Mouse (Mus musculus): ENCODE data around the gene Rps6ka1. TPM values are rescaled to one million over a fixed set of nuclear protein-coding genes. Genes with fewer than 3 reads are reported as not detected.

Rps6ka1 gene
- polyA plus RNA-seq, 1 experiment = 1.7 TPM

- no peaks in the 10 kb centered on the region for H3K79me2 ChIP-seq (ENCODE audit: control insufficient read depth, insufficient read depth)
- TF ChIP-seq TCF12 (IDR thresholded peaks at IDR 0.05; ENCODE audit: insufficient read depth, poor library complexity, severe bottlenecking) (no peak), POLR2AphosphoS2 (IDR thresholded peaks at IDR 0.05; ENCODE audit: insufficient read length, low read depth) (no peak), POLR2A (IDR thresholded peaks at IDR 0.05; ENCODE audit: insufficient read length, low read depth) (no peak), MAX (IDR thresholded peaks at IDR 0.05; ENCODE audit: low read depth) (no peak), USF1 (IDR thresholded peaks at IDR 0.05; ENCODE audit: low read depth) (no peak), MYOD1 (IDR thresholded peaks at IDR 0.05; ENCODE audit: control insufficient read depth in 1 of 3, insufficient read length in 2 of 3, low read depth in 2 of 3) (no peak), REST (IDR thresholded peaks at IDR 0.05; ENCODE audit: insufficient read depth, insufficient read length) (no peak), TCF3 (IDR thresholded peaks at IDR 0.05; ENCODE audit: insufficient read length, low read depth) (no peak), E2F4 (IDR thresholded peaks at IDR 0.05; ENCODE audit: insufficient read depth) (no peak), CEBPB (IDR thresholded peaks at IDR 0.05; ENCODE audit: insufficient read depth, poor library complexity, severe bottlenecking) (no peak), SRF (IDR thresholded peaks at IDR 0.05; ENCODE audit: control insufficient read depth, insufficient read length, low read depth) (no peak)
- H3K4me3 ChIP-seq = no peak overlapping the region
- H3K27me3 ChIP-seq (ENCODE audit: control insufficient read depth, insufficient read depth, insufficient read length) = no peaks in the 10 kb centered on the region
- H3K4me2 ChIP-seq (ENCODE audit: low read depth) = no peak overlapping the region
- no peaks in the 10 kb centered on the region for H3K36me3 ChIP-seq (ENCODE audit: control insufficient read depth, insufficient read depth)
- no peak overlapping the region for H3ac ChIP-seq (ENCODE audit: control insufficient read depth, insufficient read length)
Measured at GRCm38 (mm10) chr4:133836575-133836974, 51.0 kb downstream of the Rps6ka1 start.

DNA sequence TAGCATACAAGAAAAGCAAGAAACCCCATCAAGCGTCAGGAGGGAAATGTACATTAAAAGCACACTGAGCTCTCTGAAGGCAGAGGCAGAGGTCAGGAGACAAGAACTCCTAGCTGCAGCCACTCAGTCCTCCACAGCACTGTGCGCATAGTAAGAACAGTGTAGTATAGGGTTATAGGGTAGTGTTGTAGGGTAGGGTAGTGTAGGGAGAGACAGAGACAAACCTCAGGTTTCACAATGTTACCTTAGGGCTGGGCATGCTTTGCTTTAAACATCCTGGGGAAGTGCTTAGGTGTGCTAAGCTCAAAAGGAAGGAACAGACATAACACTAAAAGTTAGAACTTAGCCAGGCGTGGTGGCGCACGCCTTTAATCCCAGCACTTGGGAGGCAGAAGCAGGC is 52.4 kb downstream of the Rps6ka1 start:
- H3K79me2 ChIP-seq (ENCODE audit: control insufficient read depth, insufficient read depth) = no peaks in the 10 kb centered on the region
- no peak overlapping the region for H3ac ChIP-seq (ENCODE audit: control insufficient read depth, insufficient read length)
- no peaks in the 10 kb centered on the region for H3K36me3 ChIP-seq (ENCODE audit: control insufficient read depth, insufficient read depth)
- H3K4me2 ChIP-seq (ENCODE audit: low read depth) = no peak overlapping the region
- H3K27me3 ChIP-seq (ENCODE audit: control insufficient read depth, insufficient read depth, insufficient read length) = no peaks in the 10 kb centered on the region
- H3K4me3 ChIP-seq = no peak overlapping the region
- TF ChIP-seq SRF (IDR thresholded peaks at IDR 0.05; ENCODE audit: control insufficient read depth, insufficient read length, low read depth) (no peak), POLR2A (IDR thresholded peaks at IDR 0.05; ENCODE audit: insufficient read length, low read depth) (no peak), MYOD1 (IDR thresholded peaks at IDR 0.05; ENCODE audit: control insufficient read depth in 1 of 3, insufficient read length in 2 of 3, low read depth in 2 of 3) (no peak), CEBPB (IDR thresholded peaks at IDR 0.05; ENCODE audit: insufficient read depth, poor library complexity, severe bottlenecking) (no peak)

DNA sequence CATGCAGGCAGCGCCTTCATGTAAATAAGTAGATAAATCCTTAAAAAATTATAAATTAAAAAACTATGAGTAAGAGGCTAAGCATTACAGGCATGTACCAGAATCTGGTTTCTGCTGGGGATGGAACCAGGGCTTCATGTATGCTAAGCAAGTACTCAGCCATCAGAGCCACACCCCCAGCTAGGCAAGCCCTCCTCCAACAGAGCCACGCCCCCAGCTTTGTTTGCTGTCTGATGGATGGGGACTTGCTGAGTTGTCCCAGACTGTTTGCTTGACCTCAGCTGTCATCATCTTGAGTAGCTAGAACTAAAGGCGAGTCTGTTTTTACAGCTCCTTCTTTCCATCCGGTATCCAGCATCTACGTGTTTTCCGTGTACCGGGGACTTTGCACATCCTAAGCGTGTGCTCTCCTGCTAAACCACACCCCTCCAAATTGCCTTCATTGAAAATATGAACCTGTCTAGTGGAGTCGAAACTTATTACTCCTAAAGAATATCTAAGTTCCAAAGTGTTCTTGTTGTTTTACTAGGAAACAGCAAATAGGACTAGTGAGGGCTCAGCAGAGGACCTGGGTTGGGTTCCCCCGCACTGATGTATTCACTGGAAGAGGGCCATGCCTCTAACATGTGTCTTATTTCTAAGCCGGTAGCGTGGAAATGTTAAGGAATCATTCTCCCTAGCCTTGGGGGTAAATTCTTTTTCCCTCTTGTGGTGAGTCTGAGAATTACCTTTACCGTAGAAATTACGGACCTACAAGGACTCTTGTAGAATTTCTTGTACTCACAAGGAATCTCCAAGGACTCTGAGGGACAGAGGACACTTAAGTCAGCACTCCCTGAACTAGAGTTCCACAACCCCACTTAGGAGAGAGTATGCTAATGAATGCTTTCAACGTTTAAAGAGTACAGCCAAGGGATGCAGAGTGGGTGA is 54.4 kb downstream of the Rps6ka1 start:
- TF ChIP-seq POLR2AphosphoS2 (IDR thresholded peaks at IDR 0.05; ENCODE audit: insufficient read length, low read depth) = no peak
- no peak for TF ChIP-seq MYOG (IDR thresholded peaks at IDR 0.05; ENCODE audit: control insufficient read depth in 1 of 3, insufficient read depth in 1 of 3, insufficient read length in 2 of 3, low read depth in 2 of 3)
- TF ChIP-seq TCF12 (IDR thresholded peaks at IDR 0.05; ENCODE audit: insufficient read depth, poor library complexity, severe bottlenecking) = no peak
- H3ac ChIP-seq (ENCODE audit: control insufficient read depth, insufficient read length) = no peak overlapping the region
- H3K4me2 ChIP-seq (ENCODE audit: low read depth) = no peak overlapping the region
- no peaks in the 10 kb centered on the region for H3K27me3 ChIP-seq (ENCODE audit: control insufficient read depth, insufficient read depth, insufficient read length)
- H3K4me3 ChIP-seq = no peak overlapping the region
- H3K36me3 ChIP-seq (ENCODE audit: control insufficient read depth, insufficient read depth) = no peaks in the 10 kb centered on the region
- no peaks in the 10 kb centered on the region for H3K79me2 ChIP-seq (ENCODE audit: control insufficient read depth, insufficient read depth)

- Histone ChIP-seq H3K4me2 (ENCODE audit: low read depth) (no peak overlapping the region), H3ac (ENCODE audit: control insufficient read depth, insufficient read length) (no peak overlapping the region), H3K4me3 (no peak overlapping the region), H3K36me3 (ENCODE audit: control insufficient read depth, insufficient read depth) (no peaks in the 10 kb centered on the region), H3K27me3 (ENCODE audit: control insufficient read depth, insufficient read depth, insufficient read length) (no peaks in the 10 kb centered on the region), H3K79me2 (ENCODE audit: control insufficient read depth, insufficient read depth) (no peaks in the 10 kb centered on the region)
- TF ChIP-seq CEBPB (IDR thresholded peaks at IDR 0.05; ENCODE audit: insufficient read depth, poor library complexity, severe bottlenecking) (no peak), E2F4 (IDR thresholded peaks at IDR 0.05; ENCODE audit: insufficient read depth) (no peak), MAX (IDR thresholded peaks at IDR 0.05; ENCODE audit: low read depth) (no peak), POLR2A (IDR thresholded peaks at IDR 0.05; ENCODE audit: insufficient read length, low read depth) (no peak), MYOD1 (IDR thresholded peaks at IDR 0.05; ENCODE audit: control insufficient read depth in 1 of 3, insufficient read length in 2 of 3, low read depth in 2 of 3) (no peak), MYOG (IDR thresholded peaks at IDR 0.05; ENCODE audit: control insufficient read depth in 1 of 3, insufficient read depth in 1 of 3, insufficient read length in 2 of 3, low read depth in 2 of 3) (no peak), SRF (IDR thresholded peaks at IDR 0.05; ENCODE audit: control insufficient read depth, insufficient read length, low read depth) (no peak), REST (IDR thresholded peaks at IDR 0.05; ENCODE audit: insufficient read depth, insufficient read length) (no peak), USF1 (IDR thresholded peaks at IDR 0.05; ENCODE audit: low read depth) (no peak), TCF3 (IDR thresholded peaks at IDR 0.05; ENCODE audit: insufficient read length, low read depth) (no peak), TCF12 (IDR thresholded peaks at IDR 0.05; ENCODE audit: insufficient read depth, poor library complexity, severe bottlenecking) (no peak), POLR2AphosphoS2 (IDR thresholded peaks at IDR 0.05; ENCODE audit: insufficient read length, low read depth) (no peak)
Measured at GRCm38 (mm10) chr4:133830453-133830852, 57.1 kb downstream of the Rps6ka1 start.
